In genomic region chr7:130475970-130476369, GRCm38 (mm10) we compare ENCODE assay signal across 9 mouse cellular contexts. TPM values are rescaled to one million over a fixed set of nuclear protein-coding genes. Genes with fewer than 3 reads are reported as not detected.
DNase-seq lines count a peak whose midpoint lies in the region; ATAC-seq and TF ChIP-seq lines count a peak whose summit lies in the region.
"Had no signal": no experiment of that assay in that cellular context is flagged by ENCODE, and none has a peak within 500 bp of the region (broad histone marks: within the 10 kb centered on the region; RNA-seq: fewer than 3 reads in every experiment).

No protein-coding gene starts in this region.

- peaks cover 7% of the 10 kb centered on the region for H3K4me1 ChIP-seq in kidney, embryonic 15.5 days
- peaks cover 3% of the 10 kb centered on the region; the same call in 1 of the 2 replicates for H3K4me1 ChIP-seq in limb, embryonic 14.5 days (ENCODE audit: control insufficient read depth, insufficient read depth, low read length)

- no peak overlapping the region for H3K4me2 ChIP-seq in kidney, embryonic 15.5 days
- H3K4me2 ChIP-seq in limb, embryonic 14.5 days (replicated peaks; ENCODE audit: low read depth, low read length, severe bottlenecking) = no peak overlapping the region

- no peak overlapping the region for H3K4me3 ChIP-seq in kidney, embryonic 15.5 days (replicated peaks)
- no peak overlapping the region for H3K4me3 ChIP-seq in limb, embryonic 14.5 days (replicated peaks; ENCODE audit: low read length)
- H3K4me3 ChIP-seq: megakaryocyte, embryonic 14.5 days had no signal

- no peaks in the 10 kb centered on the region for H3K27me3 ChIP-seq in kidney, embryonic 15.5 days
- H3K27me3 ChIP-seq in limb, embryonic 14.5 days (ENCODE audit: control insufficient read depth, insufficient read depth, low read length) = no peaks in the 10 kb centered on the region
- H3K27me3 ChIP-seq: megakaryocyte, embryonic 14.5 days had no signal

- 15% methylated on average over 2 of the region's 2 CpGs for WGBS in kidney, embryonic 15.5 days
- 8% methylated on average over 2 of the region's 2 CpGs for WGBS in limb, embryonic 14.5 days

- peak; percentile 61 for ATAC-seq in CD4-positive, CD25-positive, alpha-beta regulatory T cell, adult 4 months
- peak; percentile 87 for ATAC-seq in kidney, embryonic 15.5 days (replicated peaks; ENCODE audit: low FRiP score)
- peak; percentile 80 for ATAC-seq in limb, embryonic 14.5 days (ENCODE audit: low FRiP score, low read depth)

- H3K36me3 ChIP-seq in kidney, embryonic 15.5 days = peaks cover 31% of the 10 kb centered on the region
- H3K36me3 ChIP-seq in limb, embryonic 14.5 days (ENCODE audit: control insufficient read depth, insufficient read depth, low read length) = peaks cover 10% of the 10 kb centered on the region

- H3K9me3 ChIP-seq in kidney, embryonic 15.5 days (replicated peaks) = no peaks in the 10 kb centered on the region
- H3K9me3 ChIP-seq in limb, embryonic 14.5 days (ENCODE audit: control insufficient read depth, low read length) = no peaks in the 10 kb centered on the region
- H3K9me3 ChIP-seq: megakaryocyte, embryonic 14.5 days had no signal

- no peak for TF ChIP-seq POLR2A in limb, embryonic 14.5 days (IDR thresholded peaks at IDR 0.05; ENCODE audit: borderline replicate concordance, extremely low read depth, insufficient read depth, insufficient read length)

- 0 out of 2 replicates have a peak overlapping the region, but pooled peaks have one; percentile 11 for H3K27ac ChIP-seq in kidney, embryonic 15.5 days
- no peak overlapping the region for H3K27ac ChIP-seq in limb, embryonic 14.5 days (replicated peaks; ENCODE audit: low read depth, low read length)

- peak; percentile 5 for DNase-seq in WW6 (ENCODE audit: low read depth, low spot score)
- peak; percentile 88 for DNase-seq in embryo, embryonic 10 days (ENCODE audit: low spot score)
- peak; percentile 8 for DNase-seq in gastrocnemius, postnatal 25 days
- peak; percentile 56 for DNase-seq in limb, embryonic 14.5 days (ENCODE audit: low spot score)
- DNase-seq in neural tube, embryonic 10.5 days (ENCODE audit: extremely low spot score, low spot score) = peak; percentile 39
- DNase-seq in thymus, postnatal 14 days = peak; percentile 30

- H3K9ac ChIP-seq in kidney, embryonic 15.5 days = no peak overlapping the region
- no peak overlapping the region for H3K9ac ChIP-seq in limb, embryonic 14.5 days (ENCODE audit: low read depth, low read length, severe bottlenecking)

RNA-seq across cellular contexts. Expression of gene Ate1, which starts 44.2 kb away (rescaled TPM):
- 10 to 100 TPM; 35.8 to 41.8 TPM for polyA plus RNA-seq in CD4-positive, CD25-positive, alpha-beta regulatory T cell, adult 4 months (2017; shearing (Covaris generic))
- total RNA-seq in gastrocnemius, postnatal 25 days (2021) = 10 to 100 TPM; 25.4 to 25.6 TPM
- 72.3 and 75.5 TPM in 2 replicates for polyA plus RNA-seq in kidney, embryonic 15.5 days (2015; fragmentation: Nextera tagmentation; extraction: Ambion mirVana)
- polyA plus RNA-seq in limb, embryonic 14.5 days (2012; rRNA removed) = 12.8 and 12.9 TPM in 2 replicates
- 47.8 and 50.3 TPM in 2 replicates for polyA plus RNA-seq in limb, embryonic 14.5 days (2014; fragmentation: Nextera tagmentation; extraction: Ambion mirVana)

Comparison
In these comparisons a context has a peak if more than half of its experiments do, and no peak if none do; other contexts are left out.
1. DNase-seq: peak in every context shown above with its lines; median percentile 88 in embryo, embryonic 10 days; 56 in limb, embryonic 14.5 days; 39 in neural tube, embryonic 10.5 days; 30 in thymus, postnatal 14 days; 8 in gastrocnemius, postnatal 25 days; 5 in WW6.